Mouse (Mus musculus): ENCODE measurements around the gene Kcnh5. TPM values are rescaled to one million over a fixed set of nuclear protein-coding genes. Genes with fewer than 3 reads are reported as not detected.

The Kcnh5 gene
- not detected in 3 replicates for total RNA-seq (2017)

- ATAC-seq (replicated peaks; ENCODE audit: insufficient number of reproducible peaks, low FRiP score, low TSS enrichment, poor library complexity, severe bottlenecking), result no peak
These were observed at the start of gene Kcnh5 for GRCm38 (mm10) chr12:75176691-75177645. Kcnh5 (minus strand) TSS chr12:75177332.

- no peak for ATAC-seq (replicated peaks; ENCODE audit: insufficient number of reproducible peaks, low FRiP score, low TSS enrichment, poor library complexity, severe bottlenecking)
These were observed 46.8 kb upstream of the Kcnh5 start for GRCm38 (mm10) chr12:75223966-75224365.

GRCm38 (mm10) chr12:75189413-75189812, 12.3 kb upstream of the Kcnh5 start:
- ATAC-seq (replicated peaks; ENCODE audit: insufficient number of reproducible peaks, low FRiP score, low TSS enrichment, poor library complexity, severe bottlenecking), result no peak

GRCm38 (mm10) chr12:75182646-75183045, 5.5 kb upstream of the Kcnh5 start:
- no peak for ATAC-seq (replicated peaks; ENCODE audit: insufficient number of reproducible peaks, low FRiP score, low TSS enrichment, poor library complexity, severe bottlenecking)

- no peak for ATAC-seq (replicated peaks; ENCODE audit: insufficient number of reproducible peaks, low FRiP score, low TSS enrichment, poor library complexity, severe bottlenecking)
These were observed 2.4 kb upstream of the Kcnh5 start for GRCm38 (mm10) chr12:75179491-75179890.

- ATAC-seq (replicated peaks; ENCODE audit: insufficient number of reproducible peaks, low FRiP score, low TSS enrichment, poor library complexity, severe bottlenecking), result no peak
These were observed 506 bp upstream of the Kcnh5 start for GRCm38 (mm10) chr12:75177646-75178030.

DNA sequence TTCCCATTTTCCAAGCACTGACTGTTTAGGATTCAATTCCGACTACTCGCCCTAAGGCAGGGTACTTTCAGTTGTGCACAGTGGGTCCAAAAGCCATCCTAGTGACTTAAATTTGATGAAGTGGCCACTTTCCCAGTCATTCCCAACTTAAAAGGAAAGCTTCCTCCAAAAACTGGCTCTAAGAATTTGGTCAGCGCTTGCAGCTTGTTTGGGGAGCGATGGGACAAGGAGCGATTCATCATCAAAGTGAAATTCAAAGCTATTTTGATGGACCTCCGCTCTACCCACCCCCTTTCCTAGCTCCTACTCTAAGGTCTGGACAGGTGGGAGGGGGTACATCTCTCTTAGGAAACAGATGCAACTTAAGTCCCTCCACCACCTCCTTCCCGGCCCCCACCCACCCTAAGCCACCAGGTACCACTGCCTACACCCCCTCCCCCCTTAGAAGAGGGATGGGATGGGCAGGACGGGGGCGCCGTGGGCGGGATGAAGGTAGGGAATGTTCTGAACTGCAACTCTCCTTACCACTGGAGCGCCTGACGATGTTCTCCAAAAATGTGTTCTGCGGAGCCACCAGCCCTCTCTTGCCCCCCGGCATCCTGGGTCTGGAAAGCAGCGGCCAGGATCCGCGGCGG, 1.1 kb downstream of the Kcnh5 start:
- ATAC-seq (replicated peaks; ENCODE audit: insufficient number of reproducible peaks, low FRiP score, low TSS enrichment, poor library complexity, severe bottlenecking), result no peak

DNA sequence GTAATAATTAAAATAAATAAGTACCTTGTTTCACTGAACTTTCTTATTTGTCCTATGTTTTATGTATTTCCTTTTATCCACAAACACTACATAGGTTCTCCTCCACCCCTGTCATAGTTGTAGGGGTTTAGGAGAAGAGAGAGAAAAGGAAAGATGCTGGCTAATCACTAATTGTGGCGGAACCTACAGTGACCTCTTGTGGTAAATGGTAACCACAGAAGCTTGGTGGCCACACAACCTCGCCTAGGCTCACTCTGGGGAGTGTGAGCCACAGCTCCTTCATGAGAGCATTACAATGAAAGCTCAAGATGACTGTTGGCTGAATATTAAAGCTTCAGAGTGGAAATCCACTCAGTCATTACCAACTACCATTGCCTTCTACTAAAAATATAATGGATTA, 6.2 kb downstream of the Kcnh5 start:
- ATAC-seq (replicated peaks; ENCODE audit: insufficient number of reproducible peaks, low FRiP score, low TSS enrichment, poor library complexity, severe bottlenecking), result no peak

- no peak for ATAC-seq (replicated peaks; ENCODE audit: insufficient number of reproducible peaks, low FRiP score, low TSS enrichment, poor library complexity, severe bottlenecking)
These were observed 24.0 kb downstream of the Kcnh5 start for GRCm38 (mm10) chr12:75153076-75153568.

DNA sequence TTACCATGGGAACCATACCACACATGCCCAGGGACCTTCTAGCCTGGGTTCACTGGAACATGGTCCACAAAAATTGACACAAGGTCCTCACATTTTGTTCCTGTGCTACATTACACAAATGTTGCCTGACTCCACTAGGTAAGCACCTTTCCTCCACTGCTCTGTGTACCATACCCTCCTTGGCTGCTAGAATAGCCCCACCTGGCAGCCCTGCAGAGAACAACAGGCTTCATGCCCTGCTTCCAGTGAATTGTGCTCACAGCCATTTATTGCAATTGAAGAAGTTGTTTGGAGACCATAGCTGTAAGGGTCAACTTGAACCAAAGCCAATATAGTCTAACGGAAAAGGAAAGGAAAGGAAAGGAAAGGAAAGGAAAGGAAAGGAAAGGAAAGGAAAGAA, 37.3 kb downstream of the Kcnh5 start:
- no peak for ATAC-seq (replicated peaks; ENCODE audit: insufficient number of reproducible peaks, low FRiP score, low TSS enrichment, poor library complexity, severe bottlenecking)

DNA sequence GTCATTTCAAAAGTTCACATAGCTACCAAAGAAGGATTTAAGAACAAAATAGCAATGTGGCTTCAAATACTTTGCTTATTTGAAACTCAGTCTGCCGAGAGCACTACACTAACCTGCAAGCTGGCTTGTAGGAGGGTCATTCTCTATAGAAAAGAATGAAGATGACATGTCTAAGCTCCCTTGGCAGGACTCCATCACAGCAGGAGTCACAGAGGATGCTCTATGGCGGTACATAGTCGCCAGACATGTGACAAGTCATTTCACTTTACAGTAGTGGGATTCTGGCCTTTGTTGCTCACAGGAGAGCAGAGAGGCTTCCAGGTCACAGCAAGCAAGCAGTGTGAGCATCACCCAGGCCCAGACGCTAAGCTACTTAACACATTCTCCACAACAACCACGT, 85.2 kb downstream of the Kcnh5 start:
- no peak for ATAC-seq (replicated peaks; ENCODE audit: insufficient number of reproducible peaks, low FRiP score, low TSS enrichment, poor library complexity, severe bottlenecking)

- ATAC-seq (replicated peaks; ENCODE audit: insufficient number of reproducible peaks, low FRiP score, low TSS enrichment, poor library complexity, severe bottlenecking), result no peak
These were observed 86.2 kb downstream of the Kcnh5 start for GRCm38 (mm10) chr12:75090957-75091356.

DNA sequence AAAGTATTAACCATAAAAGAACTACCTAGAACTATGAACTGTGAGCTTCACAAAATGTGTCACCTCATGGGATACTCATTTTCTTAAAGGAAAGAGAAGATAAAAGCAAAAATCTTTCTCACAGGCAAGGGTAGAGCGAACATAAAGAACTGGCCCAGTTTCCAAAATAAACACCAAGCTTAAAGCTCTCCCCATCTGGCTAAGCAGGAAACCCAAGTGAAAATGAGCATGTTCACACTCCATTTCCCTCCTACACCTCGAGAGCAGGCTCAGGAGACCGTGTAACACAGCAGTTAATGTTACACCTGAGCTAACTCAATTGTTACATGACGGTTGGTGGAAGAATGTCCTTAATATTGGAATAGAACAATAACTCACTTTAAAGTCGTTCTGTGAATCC, 100.0 kb downstream of the Kcnh5 start:
- ATAC-seq (replicated peaks; ENCODE audit: insufficient number of reproducible peaks, low FRiP score, low TSS enrichment, poor library complexity, severe bottlenecking), result no peak

GRCm38 (mm10) chr12:75071043-75071442, 106.1 kb downstream of the Kcnh5 start:
- ATAC-seq (replicated peaks; ENCODE audit: insufficient number of reproducible peaks, low FRiP score, low TSS enrichment, poor library complexity, severe bottlenecking), result no peak

DNA sequence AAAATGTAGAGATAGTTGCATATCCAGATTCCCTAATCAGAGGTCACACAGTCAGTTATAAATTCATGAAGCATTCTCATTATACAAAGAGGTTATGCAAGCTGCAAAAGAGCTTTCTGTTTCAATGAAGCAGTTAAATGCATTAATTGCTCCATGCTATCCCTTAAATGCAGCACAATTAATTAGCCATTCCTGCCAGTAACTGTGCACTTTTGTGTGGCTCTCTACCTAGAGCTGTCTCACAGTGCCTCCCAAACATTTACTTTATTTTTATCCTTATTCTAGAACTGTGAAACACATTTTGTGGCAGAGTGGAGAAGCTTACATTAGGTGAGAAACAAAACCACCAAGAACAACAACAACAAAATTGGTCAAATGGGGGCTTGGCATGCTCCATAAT, 114.6 kb downstream of the Kcnh5 start:
- ATAC-seq (replicated peaks; ENCODE audit: insufficient number of reproducible peaks, low FRiP score, low TSS enrichment, poor library complexity, severe bottlenecking), result no peak

DNA sequence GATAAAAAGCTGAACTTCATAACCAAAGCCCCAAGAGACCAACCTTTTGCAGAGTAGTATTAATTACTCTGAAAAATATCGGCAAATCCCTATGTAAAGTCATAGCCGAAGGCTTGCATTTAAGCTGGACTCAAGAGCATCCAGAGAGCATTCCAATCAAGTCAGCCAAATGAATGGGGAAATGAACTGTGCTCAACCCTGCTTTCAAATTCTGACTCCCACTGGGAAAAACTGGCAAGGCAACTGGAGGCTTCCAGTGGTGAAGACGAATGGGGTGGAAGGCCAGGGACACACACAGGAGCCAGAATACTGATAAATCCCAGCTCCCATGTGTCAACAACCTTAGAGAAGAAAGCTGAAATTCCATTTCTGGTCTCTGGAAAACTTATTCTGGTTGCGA, 115.4 kb downstream of the Kcnh5 start:
- no peak for ATAC-seq (replicated peaks; ENCODE audit: insufficient number of reproducible peaks, low FRiP score, low TSS enrichment, poor library complexity, severe bottlenecking)

- no peak for ATAC-seq (replicated peaks; ENCODE audit: insufficient number of reproducible peaks, low FRiP score, low TSS enrichment, poor library complexity, severe bottlenecking)
These were observed 123.4 kb downstream of the Kcnh5 start for GRCm38 (mm10) chr12:75053731-75054130.

DNA sequence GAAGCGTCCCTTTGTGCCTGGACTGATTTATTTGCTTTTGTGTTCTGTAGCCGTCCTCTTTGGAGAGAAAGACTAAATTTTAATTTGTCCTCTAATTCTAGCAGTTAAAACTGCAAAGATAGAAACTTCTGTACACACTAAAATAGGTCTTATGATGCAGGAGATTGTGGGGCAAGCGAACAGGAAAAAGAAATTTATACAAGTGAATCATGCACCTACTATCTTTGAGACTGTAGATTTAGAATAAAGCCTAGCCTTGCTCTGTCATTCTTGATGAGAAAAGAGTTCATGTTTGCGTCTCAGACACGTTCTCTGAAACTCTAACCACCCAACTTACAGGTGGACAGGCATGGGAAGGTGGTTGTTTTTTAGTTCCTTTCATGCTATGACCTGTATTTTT, 140.4 kb downstream of the Kcnh5 start:
- ATAC-seq (replicated peaks; ENCODE audit: insufficient number of reproducible peaks, low FRiP score, low TSS enrichment, poor library complexity, severe bottlenecking), result no peak

GRCm38 (mm10) chr12:75031970-75032864, 144.9 kb downstream of the Kcnh5 start:
- no peak for ATAC-seq (replicated peaks; ENCODE audit: insufficient number of reproducible peaks, low FRiP score, low TSS enrichment, poor library complexity, severe bottlenecking)

Measured in monocyte, adult 5-6 weeks (primary cell).